Mouse (Mus musculus): ENCODE data around the gene Hist1h4f. TPM values are rescaled to one million over a fixed set of nuclear protein-coding genes. Genes with fewer than 3 reads are reported as not detected.

Gene Hist1h4f
- polyA plus RNA-seq, 1 experiment, result 1.4 TPM

GRCm38 (mm10) chr13:23532262-23533075, 19.0 kb downstream of the Hist1h4f start:
- peaks cover 11% of the 10 kb centered on the region; the same call in 1 of the 2 replicates for H3K4me1 ChIP-seq (ENCODE audit: control insufficient read depth, insufficient read depth, low read length)
- TF ChIP-seq POLR2A (IDR thresholded peaks at IDR 0.05; ENCODE audit: low read depth, low read length) (no peak), CTCF (conservative IDR thresholded peaks at IDR 0.05; ENCODE audit: insufficient read depth, insufficient read length, low read depth, low read length) (no peak)
- H3K27me3 ChIP-seq (replicated peaks; ENCODE audit: control insufficient read depth, insufficient read depth, low read length), result no peaks in the 10 kb centered on the region
- no peak for DNase-seq
- WGBS, result 20% methylated on average over 9 of the region's 9 CpGs
- H3K27ac ChIP-seq (ENCODE audit: insufficient read depth, low read depth, low read length), result no peak overlapping the region
- H3K4me3 ChIP-seq (ENCODE audit: insufficient read depth, low read depth, low read length), result 0 out of 2 replicates have a peak overlapping the region, but pooled peaks have one; percentile 12
- no peaks in the 10 kb centered on the region for H3K36me3 ChIP-seq (ENCODE audit: control insufficient read depth, insufficient read depth, low read length)

GRCm38 (mm10) chr13:23530901-23531875, 20.3 kb downstream of the Hist1h4f start, which contains the start of gene Hist1h4h:
TSS of gene Hist1h4h (plus strand) at chr13:23531050.
- under 1% methylated on average over 64 of the region's 70 CpGs for WGBS
- peak; percentile 99 for DNase-seq
- Histone ChIP-seq H3K36me3 (ENCODE audit: control insufficient read depth, insufficient read depth, low read length) (no peaks in the 10 kb centered on the region), H3K4me1 (ENCODE audit: control insufficient read depth, insufficient read depth, low read length) (peaks cover 11% of the 10 kb centered on the region; the same call in 1 of the 2 replicates), H3K27me3 (replicated peaks; ENCODE audit: control insufficient read depth, insufficient read depth, low read length) (no peaks in the 10 kb centered on the region), H3K27ac (ENCODE audit: insufficient read depth, low read depth, low read length) (peak within 1 kb of the TSS; percentile 94), H3K4me3 (ENCODE audit: insufficient read depth, low read depth, low read length) (peak within 1 kb of the TSS; percentile 59)
- TF ChIP-seq POLR2A (IDR thresholded peaks at IDR 0.05; ENCODE audit: low read depth, low read length) (peak; percentile 98), CTCF (conservative IDR thresholded peaks at IDR 0.05; ENCODE audit: insufficient read depth, insufficient read length, low read depth, low read length) (no peak)

DNA sequence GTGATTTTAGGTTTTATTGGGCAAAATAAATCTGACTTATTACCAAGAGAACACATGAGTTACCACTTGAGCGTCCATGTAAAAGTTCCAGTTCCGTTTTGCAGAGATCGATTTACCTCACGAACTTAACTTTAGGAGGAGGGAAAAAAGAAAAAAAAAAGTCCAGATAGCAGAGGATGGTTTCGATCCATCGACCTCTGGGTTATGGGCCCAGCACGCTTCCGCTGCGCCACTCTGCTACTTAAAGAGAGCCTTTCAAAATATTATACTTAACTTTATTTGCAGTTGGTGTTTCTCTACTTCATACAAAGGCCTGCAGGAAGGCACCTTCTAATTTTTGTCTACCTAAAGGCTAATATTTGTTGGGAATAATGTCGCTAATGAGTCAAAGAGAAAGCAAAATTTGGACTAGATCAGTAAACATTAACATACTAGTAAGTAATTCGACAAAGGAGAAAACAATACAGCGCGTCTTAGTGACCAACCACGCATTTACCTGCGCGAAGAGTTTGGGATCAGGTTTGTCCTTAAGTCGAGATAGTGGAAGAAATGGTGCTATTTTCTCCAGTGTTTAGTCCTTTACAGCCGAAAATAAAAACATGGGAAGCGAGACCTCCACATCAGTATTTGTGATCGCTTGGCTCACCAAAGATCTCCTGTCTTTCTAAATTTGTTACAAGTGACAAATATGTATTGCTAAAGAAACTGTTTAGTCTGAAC, 21.1 kb downstream of the Hist1h4f start:
- Histone ChIP-seq H3K27me3 (replicated peaks; ENCODE audit: control insufficient read depth, insufficient read depth, low read length) (no peaks in the 10 kb centered on the region), H3K27ac (ENCODE audit: insufficient read depth, low read depth, low read length) (peak overlapping the region; percentile 94), H3K4me1 (ENCODE audit: control insufficient read depth, insufficient read depth, low read length) (peaks cover 11% of the 10 kb centered on the region; the same call in 1 of the 2 replicates), H3K4me3 (ENCODE audit: insufficient read depth, low read depth, low read length) (peak overlapping the region; percentile 59), H3K36me3 (ENCODE audit: control insufficient read depth, insufficient read depth, low read length) (no peaks in the 10 kb centered on the region)
- TF ChIP-seq POLR2A (IDR thresholded peaks at IDR 0.05; ENCODE audit: low read depth, low read length) (no peak), CTCF (conservative IDR thresholded peaks at IDR 0.05; ENCODE audit: insufficient read depth, insufficient read length, low read depth, low read length) (no peak)
- DNase-seq, result peak; percentile 83
- WGBS, result under 1% methylated on average over 20 of the region's 20 CpGs

- Histone ChIP-seq H3K36me3 (ENCODE audit: control insufficient read depth, insufficient read depth, low read length) (no peaks in the 10 kb centered on the region), H3K27me3 (replicated peaks; ENCODE audit: control insufficient read depth, insufficient read depth, low read length) (no peaks in the 10 kb centered on the region), H3K4me1 (ENCODE audit: control insufficient read depth, insufficient read depth, low read length) (peaks cover 9% of the 10 kb centered on the region; the same call in 1 of the 2 replicates), H3K4me3 (ENCODE audit: insufficient read depth, low read depth, low read length) (no peak overlapping the region), H3K27ac (ENCODE audit: insufficient read depth, low read depth, low read length) (no peak overlapping the region)
- WGBS, result 33% methylated on average over 2 of the region's 2 CpGs
- no peak for DNase-seq
- TF ChIP-seq POLR2A (IDR thresholded peaks at IDR 0.05; ENCODE audit: low read depth, low read length) (no peak), CTCF (conservative IDR thresholded peaks at IDR 0.05; ENCODE audit: insufficient read depth, insufficient read length, low read depth, low read length) (no peak)
Observed at GRCm38 (mm10) chr13:23529480-23530165, 21.8 kb downstream of the Hist1h4f start.

DNA sequence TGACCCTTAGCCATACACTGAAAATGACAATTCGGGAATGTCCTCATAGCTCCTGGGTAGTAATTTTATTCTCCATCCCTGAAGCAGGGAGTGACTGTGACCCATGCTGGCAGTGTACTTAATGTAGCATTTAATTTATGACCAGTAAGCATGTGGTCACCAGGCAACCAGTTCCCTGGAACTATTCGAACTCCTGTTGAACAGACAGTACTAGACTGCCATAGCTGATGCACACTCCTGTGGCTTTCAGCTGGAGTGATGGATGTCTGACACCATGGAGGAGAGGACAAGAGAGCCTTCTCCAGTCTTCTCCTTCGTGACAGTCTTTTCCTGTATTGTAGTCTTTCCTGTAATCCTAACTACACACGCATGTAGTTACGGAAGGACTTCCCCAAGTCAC, 22.4 kb downstream of the Hist1h4f start:
- no peak for DNase-seq
- no peak overlapping the region for H3K27ac ChIP-seq (ENCODE audit: insufficient read depth, low read depth, low read length)

DNA sequence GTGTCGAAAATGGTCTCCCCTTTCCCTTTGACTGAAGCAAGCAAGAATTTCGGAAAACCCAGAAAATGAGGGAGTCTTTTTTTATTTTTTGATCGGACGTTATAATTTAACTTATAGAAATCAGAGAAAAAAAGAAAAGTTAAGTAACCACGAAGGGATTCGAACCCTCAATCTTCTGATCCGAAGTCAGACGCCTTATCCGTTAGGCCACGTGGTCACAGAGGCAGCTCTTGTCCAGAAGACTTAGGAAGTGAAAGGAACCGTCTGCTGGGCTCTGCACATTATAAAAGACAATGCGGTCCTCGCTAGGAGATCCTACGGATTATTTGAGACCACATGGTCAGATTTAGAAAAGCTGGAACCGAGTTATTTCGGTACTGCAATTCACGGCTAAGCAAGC, 25.1 kb downstream of the Hist1h4f start:
- WGBS, result 2% methylated on average over 17 of the region's 17 CpGs
- DNase-seq, result peak; percentile 93
- H3K27me3 ChIP-seq (replicated peaks; ENCODE audit: control insufficient read depth, insufficient read depth, low read length), result no peaks in the 10 kb centered on the region
- H3K4me1 ChIP-seq (ENCODE audit: control insufficient read depth, insufficient read depth, low read length), result no peaks in the 10 kb centered on the region; the same call in 1 of the 2 replicates
- H3K36me3 ChIP-seq (ENCODE audit: control insufficient read depth, insufficient read depth, low read length), result no peaks in the 10 kb centered on the region
- no peak overlapping the region for H3K27ac ChIP-seq (ENCODE audit: insufficient read depth, low read depth, low read length)
- peak overlapping the region; percentile 1; the same call in 1 of the 2 replicates for H3K4me3 ChIP-seq (ENCODE audit: insufficient read depth, low read depth, low read length)
- TF ChIP-seq CTCF (conservative IDR thresholded peaks at IDR 0.05; ENCODE audit: insufficient read depth, insufficient read length, low read depth, low read length), result no peak
- TF ChIP-seq POLR2A (IDR thresholded peaks at IDR 0.05; ENCODE audit: low read depth, low read length), result no peak

More for the DNA sequence above, 22.4 kb downstream of the Hist1h4f start:
- 62% methylated on average over 5 of the region's 5 CpGs for WGBS
- Histone ChIP-seq H3K4me3 (ENCODE audit: insufficient read depth, low read depth, low read length) (no peak overlapping the region), H3K27me3 (replicated peaks; ENCODE audit: control insufficient read depth, insufficient read depth, low read length) (no peaks in the 10 kb centered on the region), H3K4me1 (ENCODE audit: control insufficient read depth, insufficient read depth, low read length) (peaks cover 6% of the 10 kb centered on the region; the same call in 1 of the 2 replicates), H3K36me3 (ENCODE audit: control insufficient read depth, insufficient read depth, low read length) (no peaks in the 10 kb centered on the region)
- TF ChIP-seq CTCF (conservative IDR thresholded peaks at IDR 0.05; ENCODE audit: insufficient read depth, insufficient read length, low read depth, low read length), result no peak
- no peak for TF ChIP-seq POLR2A (IDR thresholded peaks at IDR 0.05; ENCODE audit: low read depth, low read length)

All from kidney, adult 2 months (tissue).